Mouse (Mus musculus) layer of hippocampus, adult 2 months (tissue): ENCODE data around the gene Ankrd55. TPM values are rescaled to one million over a fixed set of nuclear protein-coding genes. Genes with fewer than 3 reads are reported as not detected.

Source experiments
- DNase-seq, 2 experiments: peaks; one replicate each; pipeline ENCODE4 v3.0.0; 2022; ENCODE audit warnings: low spot score in 2 of 2
- H3K27ac ChIP-seq: fragments of 200-600 bp; 2 replicates; pipeline ENCODE4 v1.8.1; 2022
- H3K4me3 ChIP-seq: fragments of 200-600 bp; 2 replicates; pipeline ENCODE4 v1.8.1; 2022; ENCODE audit warnings: mild to moderate bottlenecking
- CTCF ChIP-seq: fragments of 200-600 bp; conservative IDR thresholded peaks from 2 replicates; pipeline ENCODE4 v1.8.1; 2022; ENCODE audit warnings: antibody characterized with exemption, mild to moderate bottlenecking, moderate library complexity
- long read RNA-seq, 2 experiments: library from polyadenylated mRNA; stranded (forward); transcript quantifications; one replicate each; pipeline ENCODE4 v2.0.0; 2021; ENCODE audit warnings: borderline mapping rate in 2 of 2
- total RNA-seq, 2 experiments: library from RNA; stranded (reverse); gene quantifications; 2 replicates each; pipeline ENCODE4 v1.2.3; 2021

Ankrd55 gene
- total RNA-seq: 1 to 10 TPM; 2.5 to 3.4 TPM
- long read RNA-seq, experiment 1, partial matches to known transcripts: 1 of 3 reads
- long read RNA-seq, experiment 1, other reads (novel, unspliced or antisense): 1 of 3 reads
- long read RNA-seq, experiment 2, partial matches to known transcripts: 2 of 5 reads
- long read RNA-seq, experiment 2, other reads (novel, unspliced or antisense): 2 of 5 reads

- Histone ChIP-seq H3K27ac (peak within 1 kb of the TSS; percentile 68; the same call in 1 of the 2 replicates), H3K4me3 (peak within 1 kb of the TSS; percentile 53)
- TF ChIP-seq CTCF: no peak
- peak; percentile 49 to 57 for DNase-seq
These were observed at the start of gene Ankrd55 for GRCm38 (mm10) chr13:112288225-112289178. Ankrd55 (plus strand) TSS chr13:112288451.

GRCm38 (mm10) chr13:112239239-112239638, 49.0 kb upstream of the Ankrd55 start:
- no peak for DNase-seq
- no peak for TF ChIP-seq CTCF
- Histone ChIP-seq H3K4me3 (no peak overlapping the region), H3K27ac (no peak overlapping the region)

- no peak for TF ChIP-seq CTCF
- Histone ChIP-seq H3K27ac (no peak overlapping the region), H3K4me3 (no peak overlapping the region)
- no peak for DNase-seq
These were observed 46.8 kb upstream of the Ankrd55 start for GRCm38 (mm10) chr13:112241431-112241830.

GRCm38 (mm10) chr13:112245131-112245530, 43.1 kb upstream of the Ankrd55 start:
- TF ChIP-seq CTCF: no peak
- H3K27ac ChIP-seq: no peak overlapping the region
- DNase-seq: no peak
- H3K4me3 ChIP-seq: no peak overlapping the region

GRCm38 (mm10) chr13:112251433-112251832, 36.8 kb upstream of the Ankrd55 start:
- TF ChIP-seq CTCF: no peak
- no peak for DNase-seq
- no peak overlapping the region for H3K27ac ChIP-seq
- H3K4me3 ChIP-seq: no peak overlapping the region

- no peak overlapping the region for H3K4me3 ChIP-seq
- no peak overlapping the region for H3K27ac ChIP-seq
- no peak for DNase-seq
- TF ChIP-seq CTCF: no peak
These were observed 36.2 kb upstream of the Ankrd55 start for GRCm38 (mm10) chr13:112252012-112252411.

- no peak overlapping the region for H3K27ac ChIP-seq
- TF ChIP-seq CTCF: no peak
- DNase-seq: no peak
- H3K4me3 ChIP-seq: no peak overlapping the region
These were observed 35.1 kb upstream of the Ankrd55 start for GRCm38 (mm10) chr13:112252991-112253620.

- no peak for DNase-seq
- no peak for TF ChIP-seq CTCF
- no peak overlapping the region for H3K4me3 ChIP-seq
- no peak overlapping the region for H3K27ac ChIP-seq
These were observed 34.1 kb upstream of the Ankrd55 start for GRCm38 (mm10) chr13:112254116-112254515.

- no peak overlapping the region for H3K27ac ChIP-seq
- H3K4me3 ChIP-seq: no peak overlapping the region
- no peak for DNase-seq
- TF ChIP-seq CTCF: no peak
These were observed 32.4 kb upstream of the Ankrd55 start for GRCm38 (mm10) chr13:112255862-112256261.

- Histone ChIP-seq H3K4me3 (no peak overlapping the region), H3K27ac (no peak overlapping the region)
- TF ChIP-seq CTCF: no peak
- no peak for DNase-seq
These were observed 29.8 kb upstream of the Ankrd55 start for GRCm38 (mm10) chr13:112258478-112258877.

- peak; percentile 95 for TF ChIP-seq CTCF
- no peak overlapping the region for H3K4me3 ChIP-seq
- peak; percentile 37 to 60 for DNase-seq
- no peak overlapping the region for H3K27ac ChIP-seq
These were observed 28.9 kb upstream of the Ankrd55 start for GRCm38 (mm10) chr13:112259398-112259797.

- DNase-seq: peak in 1 of 2 experiments; percentile 27
- peak; percentile 84 for TF ChIP-seq CTCF
- no peak overlapping the region for H3K27ac ChIP-seq
- no peak overlapping the region for H3K4me3 ChIP-seq
These were observed 23.6 kb upstream of the Ankrd55 start for GRCm38 (mm10) chr13:112264666-112265065.
